Comparison of ENCODE assay signal across 9 mouse cellular contexts in the genomic region with DNA sequence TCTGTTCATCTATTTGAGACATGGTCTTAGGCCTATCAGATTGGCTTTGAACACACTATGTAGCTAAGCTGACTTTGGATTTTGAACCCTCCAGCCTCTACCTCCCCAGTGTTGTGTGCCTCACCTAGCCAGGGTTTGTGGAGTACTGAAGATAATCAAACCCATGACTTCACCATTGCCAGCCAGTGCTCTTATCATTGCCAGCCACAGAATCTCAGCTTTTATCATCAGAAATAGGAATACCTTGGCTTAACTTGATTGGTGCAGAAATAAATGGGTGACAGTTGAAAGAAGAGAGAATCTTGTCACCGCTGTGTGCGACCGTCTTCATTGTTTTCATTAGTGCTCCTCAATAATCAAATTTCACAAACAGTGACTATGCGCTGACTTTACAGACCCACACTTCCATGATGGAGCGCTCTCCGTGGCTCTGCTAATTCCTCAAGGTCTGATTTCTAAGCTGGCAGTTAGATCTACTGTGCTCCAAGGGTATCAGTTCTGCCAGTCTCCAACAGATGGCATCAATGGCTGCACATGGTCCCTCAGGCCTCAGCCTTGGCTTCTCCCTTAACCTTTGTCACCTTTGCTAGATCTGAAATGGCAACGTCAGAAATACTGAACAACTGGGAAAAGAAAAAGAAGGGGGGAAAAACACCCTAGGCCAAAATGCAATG.
DNase-seq lines count a peak whose midpoint lies in the region; ATAC-seq and TF ChIP-seq lines count a peak whose summit lies in the region.
"Had no signal": no experiment of that assay in that cellular context is flagged by ENCODE, and none has a peak within 500 bp of the region (broad histone marks: within the 10 kb centered on the region; RNA-seq: fewer than 3 reads in every experiment).

No protein-coding gene starts in this region.

- 83% methylated on average over 7 of the region's 7 CpGs for WGBS in heart, adult 2 months
- WGBS in embryonic facial prominence, embryonic 10.5 days: 90% methylated on average over 7 of the region's 7 CpGs

- peak; percentile 63 for TF ChIP-seq CTCF in heart, adult 2 months (IDR thresholded peaks at IDR 0.05)

- peak; percentile 57 for ATAC-seq in activated CD4-positive, CD25-positive, alpha-beta regulatory T cell, adult 4 months

- no peak for DNase-seq in heart, adult 2 months
- no peak for DNase-seq in heart, adult 9 months (ENCODE audit: low spot score in 2 of 2)
- DNase-seq in 416B (ENCODE audit: low read depth): peak; percentile 67
- peak; percentile 49 for DNase-seq in lung, postnatal 36 days
- no peak for DNase-seq in embryonic facial prominence, embryonic 10.5 days (ENCODE audit: low spot score)
- no peak for DNase-seq in adrenal gland, postnatal 10 days
- DNase-seq in yolk sac, embryonic 10.5 days (ENCODE audit: low spot score): no peak

- no peak for TF ChIP-seq POLR2A in heart, adult 2 months (IDR thresholded peaks at IDR 0.05; ENCODE audit: insufficient read depth, low read depth, low read length)

- H3K4me1 ChIP-seq in heart, adult 2 months (ENCODE audit: control insufficient read depth, insufficient read depth, low read length): no peaks in the 10 kb centered on the region; the same call in 1 of the 2 replicates
- peaks cover 41% of the 10 kb centered on the region for H3K4me1 ChIP-seq in embryonic facial prominence, embryonic 10.5 days

- H3K27me3 ChIP-seq in heart, adult 2 months (ENCODE audit: control insufficient read depth, insufficient read depth, low read length): no peaks in the 10 kb centered on the region
- no peaks in the 10 kb centered on the region for H3K27me3 ChIP-seq in embryonic facial prominence, embryonic 10.5 days (replicated peaks; ENCODE audit: low read depth, poor library complexity, severe bottlenecking)
- H3K27me3 ChIP-seq: heart, embryonic 12.5 days had no signal

- H3K9me3 ChIP-seq in embryonic facial prominence, embryonic 10.5 days: no peaks in the 10 kb centered on the region
- H3K9me3 ChIP-seq: heart, embryonic 12.5 days had no signal

- no peak overlapping the region for H3K9ac ChIP-seq in heart, adult 2 months (ENCODE audit: low read depth, low read length)
- H3K9ac ChIP-seq: heart, embryonic 12.5 days had no signal

- 0 out of 2 replicates have a peak, but pooled peaks cover 3% of the 10 kb centered on the region for H3K79me2 ChIP-seq in heart, adult 2 months (replicated peaks; ENCODE audit: control insufficient read depth, insufficient read depth, low read length)

- H3K36me3 ChIP-seq in heart, adult 2 months (ENCODE audit: control insufficient read depth, insufficient read depth, low read length): no peaks in the 10 kb centered on the region
- peaks cover 9% of the 10 kb centered on the region for H3K36me3 ChIP-seq in embryonic facial prominence, embryonic 10.5 days (replicated peaks)
- H3K36me3 ChIP-seq: heart, embryonic 12.5 days had no signal

- no peak overlapping the region for H3K27ac ChIP-seq in heart, adult 2 months
- H3K27ac ChIP-seq in embryonic facial prominence, embryonic 10.5 days (replicated peaks): no peak overlapping the region

- no peak for TF ChIP-seq EP300 in heart, adult 2 months (IDR thresholded peaks at IDR 0.05; ENCODE audit: insufficient read depth, low read depth, low read length)

- no peak overlapping the region for H3K4me3 ChIP-seq in heart, adult 2 months
- no peak overlapping the region for H3K4me3 ChIP-seq in embryonic facial prominence, embryonic 10.5 days
- H3K4me3 ChIP-seq: heart, embryonic 12.5 days had no signal

- intact Hi-C loops in heart, adult 2 months (cut with DNase I): no loop called here

Comparison
In these comparisons a context has a peak if more than half of its experiments do, and no peak if none do; other contexts are left out.
1. DNase-seq: peak in 416B (single experiment) and lung, postnatal 36 days (single experiment); none in heart, adult 2 months (0 of 2), heart, adult 9 months (0 of 2), embryonic facial prominence, embryonic 10.5 days (single experiment), adrenal gland, postnatal 10 days (single experiment) and yolk sac, embryonic 10.5 days (single experiment).